Mouse (Mus musculus) megakaryocyte-erythroid progenitor cell, adult 5-6 weeks (primary cell): ENCODE data around the gene Ankfn1. TPM values are rescaled to one million over a fixed set of nuclear protein-coding genes. Genes with fewer than 3 reads are reported as not detected.

Experiments
- ATAC-seq: replicated peaks from 2 replicates; pipeline ENCODE4 v1.8.0; 2016; ENCODE audit warnings: mild to moderate bottlenecking, inconsistent platforms; ENCODE audit not compliant: severe bottlenecking, poor library complexity, low FRiP score, low TSS enrichment
- total RNA-seq, 2 experiments: library from RNA; stranded (forward) in 1 of 2; stranded (reverse) in 1 of 2; fragments of 200-1000, 215-1000 nt in 1 of 2; fragments of >200 nt in 1 of 2; fragmentation: Nextera tagmentation in 1 of 2; gene quantifications; 2 replicates each; pipeline ENCODE4 v1.2.3; 2014 to 2017

Ankfn1 gene
- total RNA-seq, 2 experiments from 2014 or later: not detected

- ATAC-seq: no peak
Measured at GRCm38 (mm10) chr11:89696431-89697403, 80.7 kb downstream of the Ankfn1 start.

GRCm38 (mm10) chr11:89693686-89694085 is 83.8 kb downstream of the Ankfn1 start:
- ATAC-seq: no peak

- no peak for ATAC-seq
Measured at GRCm38 (mm10) chr11:89676922-89677321, 100.5 kb downstream of the Ankfn1 start.

- no peak for ATAC-seq
Measured at GRCm38 (mm10) chr11:89673916-89674507, 103.4 kb downstream of the Ankfn1 start.

GRCm38 (mm10) chr11:89672510-89673085 is 104.9 kb downstream of the Ankfn1 start:
- ATAC-seq: no peak

- ATAC-seq: no peak
Measured at GRCm38 (mm10) chr11:89665170-89665880, 112.1 kb downstream of the Ankfn1 start.

GRCm38 (mm10) chr11:89659048-89659447 is 118.4 kb downstream of the Ankfn1 start:
- ATAC-seq: no peak

- no peak for ATAC-seq
Measured at GRCm38 (mm10) chr11:89656556-89656955, 120.9 kb downstream of the Ankfn1 start.

- no peak for ATAC-seq
Measured at GRCm38 (mm10) chr11:89635740-89636139, 141.7 kb downstream of the Ankfn1 start.

GRCm38 (mm10) chr11:89631315-89631714 is 146.1 kb downstream of the Ankfn1 start:
- no peak for ATAC-seq

GRCm38 (mm10) chr11:89628562-89628961 is 148.9 kb downstream of the Ankfn1 start:
- no peak for ATAC-seq

GRCm38 (mm10) chr11:89627232-89627631 is 150.2 kb downstream of the Ankfn1 start:
- ATAC-seq: no peak

- ATAC-seq: no peak
Measured at GRCm38 (mm10) chr11:89623698-89624445, 153.6 kb downstream of the Ankfn1 start.

- no peak for ATAC-seq
Measured at GRCm38 (mm10) chr11:89619955-89620354, 157.5 kb downstream of the Ankfn1 start.

- no peak for ATAC-seq
Measured at GRCm38 (mm10) chr11:89615806-89616205, 161.6 kb downstream of the Ankfn1 start.

- ATAC-seq: no peak
Measured at GRCm38 (mm10) chr11:89611596-89611995, 165.9 kb downstream of the Ankfn1 start.

- no peak for ATAC-seq
Measured at GRCm38 (mm10) chr11:89608071-89608470, 169.4 kb downstream of the Ankfn1 start.

- ATAC-seq: no peak
Measured at GRCm38 (mm10) chr11:89607270-89607669, 170.2 kb downstream of the Ankfn1 start.

GRCm38 (mm10) chr11:89606346-89606745 is 171.1 kb downstream of the Ankfn1 start:
- no peak for ATAC-seq
